Mouse (Mus musculus): ENCODE measurements around the gene Dhrs13.

The Dhrs13 gene

DNA sequence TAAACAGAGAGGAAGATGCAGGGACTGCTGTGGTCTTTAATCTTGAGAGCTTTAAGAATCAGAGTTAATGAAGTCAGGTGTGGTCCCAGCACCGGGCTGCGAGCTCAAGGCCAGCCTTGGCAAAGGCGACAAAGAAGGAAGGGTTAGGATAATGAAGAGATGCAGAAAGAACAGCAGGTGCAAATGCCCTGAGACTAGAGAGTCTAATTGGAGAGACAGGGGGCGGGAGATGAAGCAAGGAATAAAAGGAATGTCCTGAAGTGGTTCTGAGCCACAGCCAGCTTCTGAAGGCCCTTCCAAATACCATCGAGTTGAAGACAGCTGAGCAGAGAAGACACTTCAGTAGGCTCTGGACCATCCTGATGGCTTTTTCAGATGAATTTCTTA, 722 bp downstream of the Dhrs13 start:
- ChIA-PET CTCF (interaction anchor here (0.6 to 3.3 kb wide), 26 partner anchors 10 to 523 kb away, joined by 3 to 18 read pairs (median 4); partner anchors contain the start of genes Eral1 (in 1 of the 4), Fam222b (in 1 of the 4), Nek8 (in 1 of the 4) and Phf12 (in 1 of the 4)), POLR2A (interaction anchor here in 3 of 4 experiments (0.5 to 2.3 kb wide), 29 partner anchors 9 to 422 kb away, joined by 3 to 17 read pairs (median 4); partner anchors contain the start of genes Rpl23a (in 2 of the 3), Eral1 (in 1 of the 3) and Phf12 (in 1 of the 3))

DNA sequence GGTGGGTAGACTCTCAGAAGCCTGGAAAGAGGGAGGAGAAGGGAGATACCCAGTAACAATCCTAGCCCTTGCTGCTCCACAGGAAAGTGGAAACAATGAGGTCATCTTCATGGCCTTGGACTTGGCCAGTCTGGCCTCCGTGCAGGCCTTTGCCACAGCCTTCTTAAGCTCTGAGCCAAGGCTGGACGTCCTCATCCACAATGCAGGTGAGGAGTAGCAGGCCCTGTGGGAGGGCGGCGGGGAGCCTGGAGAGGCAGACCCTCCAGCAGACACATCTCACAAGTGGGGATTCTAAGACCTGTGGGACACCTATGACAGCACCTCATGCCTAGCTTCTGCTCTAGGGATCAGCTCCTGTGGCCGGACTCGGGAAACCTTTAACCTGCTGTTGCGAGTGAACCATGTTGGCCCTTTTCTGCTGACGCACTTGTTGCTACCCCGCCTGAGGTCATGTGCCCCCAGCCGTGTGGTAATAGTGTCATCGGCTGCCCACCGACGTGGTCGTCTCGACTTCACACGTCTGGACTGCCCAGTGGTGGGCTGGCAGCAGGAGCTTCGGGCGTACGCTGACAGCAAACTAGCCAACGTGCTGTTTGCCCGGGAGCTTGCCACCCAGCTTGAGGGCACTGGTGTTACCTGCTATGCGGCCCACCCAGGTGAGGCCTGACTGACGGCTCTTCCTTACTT, 2.0 kb downstream of the Dhrs13 start:
- ChIA-PET CTCF (interaction anchor here in 3 of 4 experiments (0.5 to 3.3 kb wide), 7 partner anchors 11 to 381 kb away, joined by 3 to 18 read pairs (median 7); no protein-coding TSS in a partner anchor), POLR2A (interaction anchor here in 3 of 4 experiments (0.6 to 3.4 kb wide), 19 partner anchors 7 to 149 kb away, joined by 3 to 14 read pairs (median 5); partner anchors contain the start of genes Eral1 (in 2 of the 3) and Rpl23a (in 2 of the 3))

DNA sequence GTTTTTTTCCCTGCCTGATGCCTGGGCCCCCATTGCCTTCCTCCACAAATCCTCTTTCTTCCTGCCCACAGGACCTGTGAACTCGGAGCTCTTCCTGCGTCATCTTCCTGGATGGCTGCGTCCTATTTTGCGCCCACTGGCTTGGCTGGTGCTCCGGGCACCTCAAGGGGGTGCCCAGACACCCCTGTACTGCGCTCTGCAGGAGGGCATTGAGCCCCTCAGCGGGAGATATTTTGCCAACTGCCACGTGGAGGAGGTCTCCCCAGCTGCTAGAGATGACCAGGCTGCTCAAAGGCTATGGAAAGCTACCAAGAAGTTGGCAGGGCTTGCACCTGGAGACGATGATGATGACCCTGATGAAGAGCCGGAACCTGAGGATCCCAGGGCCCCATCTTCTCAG, 4.7 kb downstream of the Dhrs13 start:
- CTCF ChIA-PET, result interaction anchor here in 3 of 4 experiments (0.6 to 2.0 kb wide), 7 partner anchors 14 to 331 kb away, joined by 3 to 6 read pairs (median 4); no protein-coding TSS in a partner anchor
- POLR2A ChIA-PET, result interaction anchor here in 3 of 4 experiments (0.7 to 3.4 kb wide), 23 partner anchors 10 to 259 kb away, joined by 3 to 14 read pairs (median 5); partner anchors contain the start of genes Eral1 (in 2 of the 3), Rpl23a (in 2 of the 3), Nek8 (in 1 of the 3) and Phf12 (in 1 of the 3)

DNA sequence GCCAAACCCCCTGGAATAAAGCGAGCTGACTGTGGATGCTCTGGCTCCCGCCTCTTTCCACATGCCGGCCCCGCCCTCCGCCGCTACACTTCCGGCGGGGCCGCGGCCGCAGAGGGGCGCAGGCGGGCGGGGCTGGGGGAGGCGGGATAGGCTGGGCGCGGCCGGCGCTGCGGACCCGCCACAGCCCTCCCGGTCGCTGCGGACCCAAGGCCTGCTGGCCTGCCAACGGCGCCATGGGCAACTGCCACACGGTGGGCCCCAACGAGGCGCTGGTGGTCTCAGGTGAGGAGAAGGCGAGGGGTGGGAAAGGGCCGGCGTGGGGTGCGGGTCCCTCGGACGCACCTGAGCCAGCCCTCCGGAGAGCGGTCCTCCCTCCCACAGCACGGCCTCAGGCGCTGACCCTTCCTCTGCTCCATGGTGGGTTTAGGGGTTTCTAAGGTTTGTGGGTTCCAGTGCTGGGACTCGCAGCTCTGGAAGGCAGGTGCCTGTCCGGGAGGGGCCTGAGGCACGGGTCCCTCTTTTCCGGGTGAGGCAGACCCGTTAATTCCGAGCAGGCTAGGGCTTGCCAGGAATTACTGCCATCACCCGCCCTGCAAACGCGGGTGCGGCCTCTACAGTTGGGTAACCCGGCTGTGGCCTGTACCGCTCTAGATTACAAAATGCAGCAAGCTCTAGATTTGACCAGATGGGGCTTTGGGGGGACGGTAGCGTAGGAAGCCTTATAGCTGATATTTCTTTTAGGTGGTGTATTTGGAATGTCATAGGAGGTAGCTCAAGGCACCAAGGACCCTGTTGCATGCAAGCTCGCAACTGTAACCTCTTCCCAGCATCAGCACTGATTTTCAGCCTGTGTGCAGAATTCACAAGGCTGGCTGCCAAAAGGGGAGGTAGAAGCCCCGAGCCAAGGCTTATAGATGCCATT, 6.0 kb downstream of the Dhrs13 start, which contains the start of gene Flot2:
TSS of gene Flot2 (plus strand) at position 101 of the 922 bp plus-strand sequence.
- ChIA-PET CTCF (interaction anchor here (0.6 to 2.0 kb wide), 14 partner anchors 9 to 416 kb away, joined by 3 to 6 read pairs (median 3); partner anchors contain the start of gene Eral1 (in 1 of the 4)), POLR2A (interaction anchor here in 3 of 4 experiments (0.6 to 3.4 kb wide), 38 partner anchors 9 to 306 kb away, joined by 3 to 14 read pairs (median 4); partner anchors contain the start of genes Rpl23a (in 3 of the 3), Eral1 (in 2 of the 3), Fam222b (in 1 of the 3) and Nek8 (in 1 of the 3))

DNA sequence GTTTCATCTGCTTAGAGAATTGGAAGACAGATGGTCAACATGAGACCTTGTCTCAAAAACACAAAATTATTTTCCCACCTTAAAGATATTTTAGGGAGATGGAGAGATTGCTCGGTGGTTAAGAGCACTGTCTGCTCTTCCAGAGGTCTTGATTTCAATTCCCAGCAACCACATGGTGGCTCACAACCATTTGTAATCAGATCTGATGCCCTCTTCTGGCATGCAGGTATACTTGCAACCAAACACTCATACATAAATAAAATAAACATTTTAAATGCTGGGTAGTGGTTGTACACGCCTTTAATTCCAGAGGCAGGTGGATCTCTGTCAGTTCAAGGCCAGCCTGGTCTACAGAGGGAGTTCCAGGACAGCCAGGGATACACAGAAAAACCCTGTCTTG, 8.8 kb downstream of the Dhrs13 start:
- POLR2A ChIA-PET, result interaction anchor here in 2 of 4 experiments (0.7 to 1.6 kb wide), 2 partner anchors 8 to 59 kb away, joined by 3 to 7 read pairs; no protein-coding TSS in a partner anchor
- CTCF ChIA-PET, result interaction anchor here in 1 of 4 experiments (0.9 kb wide), 1 partner anchor 21 kb away, joined by 3 read pairs; no protein-coding TSS in a partner anchor

DNA sequence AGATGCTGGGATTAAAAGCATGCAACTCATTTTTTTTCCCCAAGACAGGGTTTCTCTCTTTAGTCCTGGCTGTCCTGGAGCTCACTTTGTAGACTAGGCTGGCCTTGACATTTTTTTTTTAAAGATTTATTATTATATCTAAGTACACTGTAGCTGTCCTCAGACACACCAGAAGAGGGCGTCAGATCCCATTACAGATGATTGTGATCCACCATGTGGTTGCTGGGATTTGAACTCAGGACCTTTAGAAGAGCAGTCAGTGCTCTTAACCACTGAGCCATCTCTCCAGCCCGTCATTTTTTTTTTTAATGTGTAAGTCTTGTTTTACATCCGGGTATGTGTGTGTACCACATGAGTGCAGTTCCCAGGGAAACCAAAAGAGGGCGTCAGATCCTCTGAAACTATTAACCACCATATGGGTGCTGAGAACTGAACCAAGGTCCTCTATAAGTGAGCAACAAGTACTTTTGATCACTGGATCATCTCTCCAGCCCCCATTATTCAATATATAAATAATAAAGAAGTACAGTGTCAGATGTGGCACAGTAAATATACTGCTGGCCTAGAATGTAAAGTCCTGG, 10.3 kb downstream of the Dhrs13 start:
- POLR2A ChIA-PET, result interaction anchor here (0.7 to 1.7 kb wide), 8 partner anchors 9 to 204 kb away, joined by 3 to 7 read pairs (median 3); partner anchors contain the start of genes Eral1 (in 1 of the 4), Fam222b (in 1 of the 4), Nek8 (in 1 of the 4) and Tlcd1 (in 1 of the 4)
- CTCF ChIA-PET, result interaction anchor here (0.7 to 1.6 kb wide), 6 partner anchors 12 to 129 kb away, joined by 3 to 5 read pairs (median 4); no protein-coding TSS in a partner anchor

DNA sequence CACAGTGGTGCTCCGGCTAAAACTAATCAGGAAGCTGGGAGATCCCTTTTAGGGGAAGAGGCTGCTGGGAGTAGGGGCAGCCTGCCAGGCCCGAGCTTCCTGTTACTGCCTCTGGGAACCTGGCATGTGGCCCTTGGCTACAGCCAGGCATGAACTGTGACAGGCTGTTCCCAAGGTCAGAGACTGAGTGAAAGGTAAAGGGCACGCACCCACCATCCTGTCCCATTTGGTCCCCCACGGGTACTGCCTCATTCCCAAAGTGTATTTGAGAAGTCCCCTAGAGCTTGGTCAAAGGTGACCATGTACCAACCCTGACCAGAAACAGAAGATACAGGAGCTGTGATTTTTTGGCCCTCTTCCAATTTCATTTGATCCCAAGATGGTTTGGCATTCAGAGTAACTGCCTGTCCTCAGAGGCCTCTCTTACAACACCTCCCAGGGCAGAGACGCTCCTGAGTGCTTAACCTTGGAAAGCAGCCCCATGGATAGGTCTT, 12.7 kb downstream of the Dhrs13 start:
- ChIA-PET CTCF (interaction anchor here in 3 of 4 experiments (0.5 to 1.6 kb wide), 9 partner anchors 11 to 133 kb away, joined by 3 to 7 read pairs (median 3); no protein-coding TSS in a partner anchor), POLR2A (interaction anchor here (0.6 to 2.1 kb wide), 31 partner anchors 9 to 438 kb away, joined by 3 to 10 read pairs (median 3); partner anchors contain the start of genes Rpl23a (in 2 of the 4), Eral1 (in 1 of the 4), Fam222b (in 1 of the 4) and Nek8 (in 1 of the 4))

DNA sequence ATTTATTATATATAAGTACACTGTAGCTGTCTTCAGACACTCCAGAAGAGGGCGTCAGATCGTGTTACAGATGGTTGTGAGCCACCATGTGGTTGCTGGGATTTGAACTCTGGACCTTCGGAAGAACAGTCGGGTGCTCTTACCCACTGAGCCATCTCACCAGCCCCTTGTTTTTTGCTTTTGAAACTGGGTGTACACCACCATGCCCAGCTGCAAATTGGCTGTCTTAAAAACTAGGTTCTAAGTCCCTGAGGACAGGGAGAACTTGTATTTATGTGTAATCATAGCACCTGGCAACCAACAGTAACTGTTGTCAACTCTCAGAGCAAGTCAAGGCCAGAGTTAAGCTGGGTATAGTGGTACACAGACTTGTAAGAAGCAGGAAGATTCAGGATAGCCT, 16.6 kb downstream of the Dhrs13 start:
- ChIA-PET POLR2A (interaction anchor here in 2 of 4 experiments (0.8 to 1.9 kb wide), 5 partner anchors 11 to 123 kb away, joined by 3 to 11 read pairs (median 4); partner anchors contain the start of genes Eral1 (in 1 of the 2) and Flot2 (in 1 of the 2)), CTCF (interaction anchor here in 3 of 4 experiments (0.6 to 1.4 kb wide), 6 partner anchors 17 to 232 kb away, joined by 3 to 16 read pairs (median 4); no protein-coding TSS in a partner anchor)

DNA sequence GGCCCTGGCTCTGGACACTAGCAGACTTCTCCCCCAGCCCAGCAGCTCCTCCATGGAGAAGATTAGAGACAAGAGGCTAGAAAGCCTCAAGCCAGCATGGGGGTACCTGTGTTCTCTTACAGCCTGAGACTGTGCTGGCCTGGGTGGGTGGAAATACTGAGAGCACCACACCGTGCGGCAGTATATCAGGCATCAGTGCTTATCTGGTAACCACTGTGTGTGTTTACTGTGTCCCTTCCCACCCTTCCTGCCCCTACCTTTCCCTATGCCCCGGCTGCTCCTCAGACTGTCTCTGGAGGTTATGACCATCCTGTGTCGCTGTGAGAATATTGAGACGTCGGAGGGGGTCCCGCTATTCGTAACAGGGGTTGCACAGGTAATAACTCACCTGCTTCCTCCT, 21.0 kb downstream of the Dhrs13 start:
- POLR2A ChIA-PET, result interaction anchor here in 2 of 4 experiments (1.2 to 1.9 kb wide), 3 partner anchors 15 to 130 kb away, joined by 4 to 5 read pairs (median 5); partner anchors contain the start of genes Flot2 (in 1 of the 2) and Rpl23a (in 1 of the 2)
- CTCF ChIA-PET, result interaction anchor here in 1 of 4 experiments (0.6 kb wide), 1 partner anchor 71 kb away, joined by 3 read pairs; no protein-coding TSS in a partner anchor

DNA sequence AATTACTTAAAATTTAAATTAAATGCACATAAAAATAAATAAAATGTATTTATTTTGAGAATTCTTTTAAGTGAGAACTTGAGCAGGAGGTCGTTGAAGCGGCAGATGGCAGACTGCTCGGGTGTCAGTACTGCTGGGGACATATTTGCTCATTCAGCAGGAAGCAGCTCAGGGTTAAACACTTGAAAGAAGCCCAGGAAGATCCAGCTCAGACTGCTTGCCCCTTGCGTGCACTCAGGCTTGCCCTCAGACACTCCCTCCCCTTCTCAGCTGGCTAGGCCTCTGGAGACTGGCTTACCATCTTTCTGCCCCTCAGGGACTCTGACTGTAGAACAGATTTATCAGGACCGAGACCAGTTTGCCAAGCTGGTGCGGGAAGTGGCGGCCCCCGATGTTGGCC, 24.9 kb downstream of the Dhrs13 start:
- ChIA-PET CTCF (interaction anchor here (0.6 to 1.8 kb wide), 11 partner anchors 12 to 231 kb away, joined by 3 to 7 read pairs (median 3); partner anchors contain the start of gene Eral1 (in 1 of the 4)), POLR2A (interaction anchor here in 3 of 4 experiments (0.6 to 3.0 kb wide), 24 partner anchors 10 to 217 kb away, joined by 3 to 13 read pairs (median 4); partner anchors contain the start of genes Eral1 (in 2 of the 3), Nek8 (in 2 of the 3), Tlcd1 (in 2 of the 3) and Fam222b (in 1 of the 3))

DNA sequence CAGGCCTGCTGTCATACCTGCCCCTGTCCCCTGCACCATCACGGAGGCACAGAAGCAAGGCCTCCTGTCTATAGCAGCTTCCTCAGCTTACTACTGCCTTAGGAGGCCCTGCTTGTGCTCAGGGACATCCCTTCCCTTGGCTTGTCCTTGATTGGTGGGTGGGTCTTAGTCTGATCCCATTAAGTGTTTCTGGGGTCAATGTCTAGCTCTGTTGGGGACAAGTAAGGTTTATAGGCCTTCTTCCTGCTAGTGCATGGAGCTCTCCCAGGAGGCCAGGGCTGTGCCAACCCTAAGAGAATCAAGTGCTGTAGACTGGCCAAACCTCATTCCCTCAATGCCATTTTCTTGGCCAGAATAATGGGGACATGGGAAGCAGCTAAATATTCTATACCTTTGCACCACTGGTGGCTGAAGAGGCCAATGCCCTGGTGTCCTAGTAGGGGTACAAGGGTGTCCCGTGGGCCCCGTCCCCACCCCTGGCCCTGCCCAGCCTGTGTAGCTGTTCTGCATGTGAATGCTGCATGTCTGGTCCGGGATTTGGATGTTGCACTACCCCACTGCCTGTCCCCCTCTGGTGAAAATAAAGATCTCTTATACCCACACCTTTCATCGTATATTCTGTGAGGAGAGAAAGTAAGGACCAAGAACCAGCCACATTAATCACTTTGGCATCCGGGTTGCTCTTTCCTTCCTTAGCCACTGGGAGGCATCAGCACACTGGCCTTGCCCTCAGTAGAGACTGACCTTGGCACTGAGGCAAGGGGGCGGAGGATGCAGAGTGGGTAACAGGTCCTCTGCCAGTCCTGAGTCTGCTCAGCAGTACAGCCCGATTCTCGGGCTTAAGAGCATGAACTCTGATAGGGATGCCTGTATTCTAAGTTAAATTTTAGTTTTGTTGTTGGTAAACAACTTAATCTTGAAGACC, 28.0 kb downstream of the Dhrs13 start:
- ChIA-PET CTCF (interaction anchor here in 1 of 4 experiments (1.1 kb wide), 1 partner anchor 116 kb away, joined by 3 read pairs; the partner anchor contains the start of genes Nek8 and Tlcd1), POLR2A (interaction anchor here in 1 of 4 experiments (0.7 to 1.0 kb wide), 4 partner anchors 8 to 23 kb away, joined by 3 to 4 read pairs (median 3); partner anchors contain the start of gene Eral1)

DNA sequence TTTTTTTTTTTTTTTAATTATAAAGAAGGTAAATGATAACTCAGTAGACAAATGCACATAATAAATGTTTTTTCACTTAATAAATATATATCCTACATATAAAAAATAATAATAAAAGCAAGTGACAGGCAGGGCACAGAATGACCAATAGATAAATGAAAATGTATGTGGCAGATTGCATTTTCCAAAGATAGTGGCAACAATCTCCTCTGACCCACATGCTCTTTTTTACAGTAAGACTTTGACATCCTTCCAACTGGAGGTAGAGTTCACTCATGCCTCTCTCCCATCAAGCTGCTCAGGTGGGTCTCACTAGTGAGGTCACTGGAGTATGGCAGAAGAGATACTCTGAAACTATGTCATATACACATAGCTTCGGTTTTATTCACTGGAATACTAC, 30.5 kb downstream of the Dhrs13 start:
- CTCF ChIA-PET, result no interaction called here
- POLR2A ChIA-PET, result no interaction called here

DNA sequence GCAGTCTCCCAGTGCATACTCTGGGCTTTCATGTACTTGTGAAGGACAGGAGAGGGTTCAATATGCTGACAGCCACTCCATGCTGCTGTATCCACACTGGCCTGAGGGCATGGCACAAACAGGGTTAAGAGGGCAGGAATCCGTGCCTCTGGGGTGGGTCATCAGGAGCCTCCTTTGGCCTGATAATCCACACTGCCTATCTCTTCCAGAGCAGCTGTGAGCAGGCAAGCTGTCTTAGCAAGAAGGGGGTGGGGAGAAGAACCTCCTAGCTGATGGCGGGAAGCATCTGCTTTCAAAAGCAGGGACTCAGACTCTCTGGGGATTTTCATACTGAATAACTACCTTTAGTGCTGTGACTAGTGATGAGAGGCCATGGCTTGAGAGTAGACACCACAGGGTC, 33.8 kb downstream of the Dhrs13 start:
- ChIA-PET CTCF (interaction anchor here in 1 of 4 experiments (0.6 kb wide), 1 partner anchor 43 kb away, joined by 3 read pairs; no protein-coding TSS in a partner anchor), POLR2A (interaction anchor here in 3 of 4 experiments (0.6 to 1.4 kb wide), 3 partner anchors 15 to 49 kb away, joined by 4 to 5 read pairs (median 5); partner anchors contain the start of genes Eral1 (in 1 of the 3) and Fam222b (in 1 of the 3))

DNA sequence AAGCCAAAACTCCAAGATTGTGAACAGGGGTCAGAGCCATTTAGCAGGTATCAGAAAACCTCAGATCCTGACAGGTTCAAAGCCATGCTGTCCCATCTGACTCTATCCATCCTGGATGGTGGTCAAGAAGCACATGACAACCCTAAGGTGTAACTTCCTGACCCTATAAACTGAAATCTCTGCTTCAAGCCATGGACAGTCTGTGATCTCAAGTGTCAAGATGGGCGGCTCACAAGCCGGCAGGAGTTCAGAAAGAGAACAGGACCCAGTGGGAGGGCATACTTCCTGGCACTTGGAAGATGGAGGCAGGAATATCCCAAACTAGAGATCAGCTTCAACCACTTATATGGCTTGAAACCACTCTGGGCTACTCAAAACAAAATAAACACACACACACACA, 34.6 kb downstream of the Dhrs13 start:
- ChIA-PET CTCF (interaction anchor here in 2 of 4 experiments (0.6 to 1.2 kb wide), 2 partner anchors 42 to 47 kb away, joined by 3 read pairs; no protein-coding TSS in a partner anchor), POLR2A (interaction anchor here in 2 of 4 experiments (0.5 to 2.3 kb wide), 3 partner anchors 9 to 264 kb away, joined by 4 to 10 read pairs (median 6); partner anchors contain the start of gene Fam222b (in 1 of the 2))

DNA sequence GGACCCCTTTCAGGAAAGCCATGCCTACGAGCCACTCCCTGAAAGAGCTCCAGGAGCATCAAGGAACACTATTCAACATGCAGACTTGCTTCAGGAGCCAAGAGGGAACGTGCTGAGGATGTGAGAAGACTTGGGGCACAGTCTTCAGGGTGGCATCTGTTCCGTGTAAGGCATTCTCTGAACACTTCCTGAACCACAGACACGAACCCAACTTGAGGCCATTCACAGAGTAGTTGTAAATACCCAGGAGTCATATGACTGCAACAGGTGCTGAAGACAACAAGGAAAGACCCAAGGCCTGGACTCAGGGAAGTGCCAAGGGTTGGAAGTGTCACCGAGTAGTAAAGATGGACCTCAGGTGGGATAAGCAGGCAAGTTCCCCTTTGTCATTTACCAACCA, 35.5 kb downstream of the Dhrs13 start:
- ChIA-PET POLR2A (interaction anchor here in 2 of 4 experiments (0.5 to 2.3 kb wide), 5 partner anchors 10 to 459 kb away, joined by 3 to 9 read pairs (median 5); partner anchors contain the start of genes Eral1 (in 1 of the 2) and Rpl23a (in 1 of the 2)), CTCF (interaction anchor here in 3 of 4 experiments (0.7 to 1.4 kb wide), 3 partner anchors 35 to 48 kb away, joined by 3 read pairs; no protein-coding TSS in a partner anchor)

Measured in embryonic stem cell, embryonic (primary cell).